Mouse (Mus musculus) adrenal gland, adult (tissue): ENCODE data around the gene Rapgef1.

Experiments used
- DNase-seq, 2 experiments: peaks; one replicate each; pipeline ENCODE4 v3.0.0; 2022 to 2023; ENCODE audit warnings: low spot score in 1 of 2; ENCODE audit not compliant: inconsistent age in 2 of 2

The Rapgef1 gene

GRCm38 (mm10) chr2:29619484-29620300 lies at the start of gene Rapgef1:
TSS of gene Rapgef1 (plus strand) at chr2:29619720.
- peak; percentile 87 to 97 for DNase-seq

GRCm38 (mm10) chr2:29571921-29572700 lies 47.4 kb upstream of the Rapgef1 start:
- no peak for DNase-seq

- DNase-seq, result no peak
Measured at GRCm38 (mm10) chr2:29572811-29573427, 46.6 kb upstream of the Rapgef1 start.

- DNase-seq, result peak; percentile 34 to 78
Measured at GRCm38 (mm10) chr2:29573591-29573990, 45.9 kb upstream of the Rapgef1 start.

GRCm38 (mm10) chr2:29574187-29574586 lies 45.3 kb upstream of the Rapgef1 start:
- no peak for DNase-seq

GRCm38 (mm10) chr2:29582415-29582814 lies 37.1 kb upstream of the Rapgef1 start:
- peak; percentile 76 to 92 for DNase-seq

GRCm38 (mm10) chr2:29586017-29586702 lies 33.4 kb upstream of the Rapgef1 start:
- DNase-seq, result no peak

- DNase-seq, result no peak
Measured at GRCm38 (mm10) chr2:29588006-29588405, 31.5 kb upstream of the Rapgef1 start.

- DNase-seq, result no peak
Measured at GRCm38 (mm10) chr2:29589266-29589665, 30.3 kb upstream of the Rapgef1 start.

GRCm38 (mm10) chr2:29591626-29592025 lies 27.9 kb upstream of the Rapgef1 start:
- no peak for DNase-seq

- no peak for DNase-seq
Measured at GRCm38 (mm10) chr2:29592537-29592936, 27.0 kb upstream of the Rapgef1 start.

GRCm38 (mm10) chr2:29603930-29604329 lies 15.6 kb upstream of the Rapgef1 start:
- DNase-seq, result peak; percentile 72 to 93

- no peak for DNase-seq
Measured at GRCm38 (mm10) chr2:29605591-29605990, 13.9 kb upstream of the Rapgef1 start.

GRCm38 (mm10) chr2:29606460-29606859 lies 13.1 kb upstream of the Rapgef1 start:
- DNase-seq, result no peak

GRCm38 (mm10) chr2:29617341-29617740 lies 2.2 kb upstream of the Rapgef1 start:
- no peak for DNase-seq

- DNase-seq, result no peak
Measured at GRCm38 (mm10) chr2:29618926-29619483, 515 bp upstream of the Rapgef1 start.

GRCm38 (mm10) chr2:29620301-29620827 lies 844 bp downstream of the Rapgef1 start:
- DNase-seq, result no peak

- peak; percentile 40 to 86 for DNase-seq
Measured at GRCm38 (mm10) chr2:29621163-29621562, 1.6 kb downstream of the Rapgef1 start.

GRCm38 (mm10) chr2:29621636-29622035 lies 2.1 kb downstream of the Rapgef1 start:
- peak in 1 of 2 experiments; percentile 38 for DNase-seq
